Mouse (Mus musculus): Measurements from ENCODE around the gene Slc3a2. TPM values are rescaled to one million over a fixed set of nuclear protein-coding genes. Genes with fewer than 3 reads are reported as not detected.

Gene Slc3a2
- 10 to 100 TPM; 37.7 to 43.0 TPM for total RNA-seq (2021)

- intact Hi-C loops (cut with DNase I), result loop anchor here (5.0 kb wide), 1 partner anchor 99 kb away; the partner anchor contains the start of gene Hnrnpul2
- DNase-seq, result peak; percentile 94 to 95
These were observed at the start of gene Slc3a2 for GRCm38 (mm10) chr19:8722907-8723573. Gene Slc3a2, minus strand, starts transcription at chr19:8723369.

GRCm38 (mm10) chr19:8770567-8771270 lies 47.5 kb upstream of the Slc3a2 start, which contains the start of gene Tmem223:
Gene Tmem223, plus strand, starts transcription at chr19:8770996.
- peak; percentile 84 to 85 for DNase-seq
- intact Hi-C loops (cut with DNase I), result no loop called here

- intact Hi-C loops (cut with DNase I), result no loop called here
These were observed 42.4 kb upstream of the Slc3a2 start for GRCm38 (mm10) chr19:8765562-8765961.

GRCm38 (mm10) chr19:8763276-8763675 lies 40.1 kb upstream of the Slc3a2 start:
- no peak for DNase-seq
- intact Hi-C loops (cut with DNase I), result no loop called here

More at GRCm38 (mm10) chr19:8765562-8765961, 42.4 kb upstream of the Slc3a2 start:
- no peak for DNase-seq

GRCm38 (mm10) chr19:8760757-8761156 lies 37.6 kb upstream of the Slc3a2 start:
- DNase-seq, result no peak
- intact Hi-C loops (cut with DNase I), result no loop called here

- no peak for DNase-seq
- intact Hi-C loops (cut with DNase I), result loop anchor here (5.0 kb wide), 1 partner anchor 63 kb away; the partner anchor contains the start of gene Hnrnpul2
These were observed 35.7 kb upstream of the Slc3a2 start for GRCm38 (mm10) chr19:8758899-8759298.

GRCm38 (mm10) chr19:8757471-8757998 lies 34.4 kb upstream of the Slc3a2 start:
- DNase-seq, result no peak
- intact Hi-C loops (cut with DNase I), result loop anchor here (5.0 kb wide), 1 partner anchor 65 kb away; the partner anchor contains the start of gene Hnrnpul2

GRCm38 (mm10) chr19:8756635-8757387 lies 33.6 kb upstream of the Slc3a2 start, which contains the start of gene Nxf1:
Gene Nxf1, plus strand, starts transcription at chr19:8757073.
- DNase-seq, result peak; percentile 92 to 93
- intact Hi-C loops (cut with DNase I), result loop anchor here (5.0 kb wide), 1 partner anchor 65 kb away; the partner anchor contains the start of gene Hnrnpul2

GRCm38 (mm10) chr19:8755652-8756051 lies 32.5 kb upstream of the Slc3a2 start:
- intact Hi-C loops (cut with DNase I), result loop anchor here (5.0 kb wide), 1 partner anchor 67 kb away; the partner anchor contains the start of gene Hnrnpul2
- DNase-seq, result no peak

- intact Hi-C loops (cut with DNase I), result no loop called here
- DNase-seq, result no peak
These were observed 24.2 kb upstream of the Slc3a2 start for GRCm38 (mm10) chr19:8747368-8747767.

- intact Hi-C loops (cut with DNase I), result no loop called here
These were observed 22.2 kb upstream of the Slc3a2 start for GRCm38 (mm10) chr19:8745382-8745781.

GRCm38 (mm10) chr19:8742176-8742575 lies 19.0 kb upstream of the Slc3a2 start:
- no peak for DNase-seq
- intact Hi-C loops (cut with DNase I), result no loop called here

More at GRCm38 (mm10) chr19:8745382-8745781, 22.2 kb upstream of the Slc3a2 start:
- no peak for DNase-seq

GRCm38 (mm10) chr19:8741243-8741869 lies 18.2 kb upstream of the Slc3a2 start, which contains the start of gene Stx5a:
Gene Stx5a, plus strand, starts transcription at chr19:8741413.
- intact Hi-C loops (cut with DNase I), result no loop called here
- DNase-seq, result peak; percentile 91 to 96

- intact Hi-C loops (cut with DNase I), result no loop called here
- peak in 1 of 2 experiments; percentile 21 for DNase-seq
These were observed 17.4 kb upstream of the Slc3a2 start, which contains the start of gene 1700092M07Rik for GRCm38 (mm10) chr19:8740603-8741002. Gene 1700092M07Rik, plus strand, starts transcription at chr19:8740718.

GRCm38 (mm10) chr19:8739646-8740045 lies 16.5 kb upstream of the Slc3a2 start:
- no peak for DNase-seq
- intact Hi-C loops (cut with DNase I), result no loop called here

GRCm38 (mm10) chr19:8738911-8739310 lies 15.7 kb upstream of the Slc3a2 start:
- intact Hi-C loops (cut with DNase I), result no loop called here
- DNase-seq, result no peak

GRCm38 (mm10) chr19:8736160-8736467 lies 12.9 kb upstream of the Slc3a2 start:
- DNase-seq, result no peak
- intact Hi-C loops (cut with DNase I), result no loop called here

GRCm38 (mm10) chr19:8735389-8736159 lies 12.4 kb upstream of the Slc3a2 start, which contains the start of gene Wdr74:
Gene Wdr74, plus strand, starts transcription at chr19:8735827.
- intact Hi-C loops (cut with DNase I), result no loop called here

GRCm38 (mm10) chr19:8734334-8734733 lies 11.2 kb upstream of the Slc3a2 start:
- intact Hi-C loops (cut with DNase I), result no loop called here

More at GRCm38 (mm10) chr19:8735389-8736159, 12.4 kb upstream of the Slc3a2 start, which contains the start of gene Wdr74:
- DNase-seq, result peak; percentile 92 to 95

More at GRCm38 (mm10) chr19:8734334-8734733, 11.2 kb upstream of the Slc3a2 start:
- DNase-seq, result no peak

Data from heart, postnatal 36 days (tissue).